Mouse (Mus musculus): ENCODE measurements around the gene Gzmc.
"Not testable (repeated sequence)": the region's sequence is repeated elsewhere in the genome, so short reads cannot be mapped to it uniquely, and the experiment has no call there.

DNA sequence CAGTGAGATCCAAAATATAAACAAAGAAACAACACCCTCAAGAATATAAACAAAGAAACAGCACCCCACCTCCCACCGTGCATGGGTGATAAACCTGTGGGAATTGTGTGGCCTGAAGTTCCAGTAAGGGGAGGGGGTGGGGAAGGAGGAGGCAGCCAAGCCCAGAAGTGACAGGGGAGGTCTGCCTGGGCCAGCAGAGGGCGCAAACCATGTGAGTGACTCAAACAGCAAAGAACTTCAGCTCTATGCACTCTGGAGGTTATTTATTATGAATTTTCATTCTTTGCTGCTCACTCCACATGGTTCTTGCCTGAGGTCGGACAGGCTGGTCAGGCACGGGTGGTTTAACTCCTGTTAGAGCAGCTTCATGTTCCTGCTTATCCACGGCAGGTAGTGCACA is 29.4 kb downstream of the Gzmc start:
- TF ChIP-seq CTCF (conservative IDR thresholded peaks at IDR 0.05; ENCODE audit: low read length), result peak; percentile 47
- not testable (repeated sequence) for TF ChIP-seq NANOG, POU5F1 (IDR thresholded peaks at IDR 0.05; ENCODE audit: borderline replicate concordance, low read length)
